Mouse (Mus musculus) liver, adult 2 months (tissue): ENCODE data around the gene Lum.

Source experiments
- CTCF ChIP-seq: fragments of 200-500 bp; IDR thresholded peaks from 2 replicates; pipeline ENCODE4 v1.5.1; 2011; ENCODE audit warnings: low read depth, low read length, control low read depth
- POLR2A ChIP-seq: fragments of 200-500 bp; IDR thresholded peaks from 2 replicates; pipeline ENCODE4 v1.6.1; 2011; ENCODE audit warnings: low read length, control low read depth; ENCODE audit not compliant: insufficient read depth; ENCODE audit errors: extremely low read depth

DNA sequence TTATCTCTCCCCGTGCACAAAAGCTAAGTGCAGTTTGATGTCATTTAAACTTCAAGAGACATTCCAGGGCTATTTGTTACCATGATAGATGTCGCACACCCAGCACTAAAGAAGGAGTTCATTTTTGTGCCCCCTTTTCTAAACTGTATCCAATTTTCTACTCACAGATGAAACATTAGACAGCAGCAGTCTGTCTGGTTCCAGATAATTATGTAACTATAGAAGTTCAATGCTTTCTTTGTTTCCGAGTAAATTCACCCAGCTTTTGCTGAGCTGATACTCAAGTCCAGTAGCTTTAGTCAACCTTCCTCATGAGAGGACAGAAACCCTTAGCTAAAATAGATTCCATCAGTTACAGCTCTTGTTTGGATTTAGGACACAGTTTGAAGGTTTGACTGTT, 19.2 kb downstream of the Lum start:
- TF ChIP-seq CTCF (no peak), POLR2A (no peak)
